Mouse (Mus musculus) embryonic facial prominence, embryonic 13.5 days (tissue): ENCODE measurements at regions not wholly inside any gene's neighbourhood (a gene's known extent, or its start where the extent isn't known, plus 50 kb on each side); places are given as distances from the start of the nearest gene placed in this dataset.

Experiments used
- ATAC-seq: fragments of 200-750 bp; cut with Nextera tagmentation; 2 replicates; pipeline ENCODE4 v1.8.0; 2017; ENCODE audit warnings: low read depth; ENCODE audit not compliant: insufficient number of reproducible peaks, insufficient read depth, low FRiP score, low TSS enrichment
- H3K27ac ChIP-seq: fragments of 300-500 bp; sonication (generic); 2 replicates; pipeline ENCODE4 v1.5.1; 2015; ENCODE audit warnings: moderate library complexity, mild to moderate bottlenecking, inconsistent platforms
- H3K27me3 ChIP-seq: fragments of 300-500 bp; sonication (generic); 2 replicates; pipeline ENCODE4 v1.6.1; 2015; ENCODE audit warnings: mild to moderate bottlenecking, inconsistent platforms
- H3K36me3 ChIP-seq: fragments of 300-500 bp; sonication (generic); 2 replicates; pipeline ENCODE4 v1.6.1; 2015; ENCODE audit warnings: mild to moderate bottlenecking, inconsistent platforms
- H3K4me1 ChIP-seq: fragments of 300-500 bp; sonication (generic); 2 replicates; pipeline ENCODE4 v1.6.1; 2015; ENCODE audit warnings: inconsistent platforms
- H3K4me2 ChIP-seq: fragments of 300-500 bp; sonication (generic); 2 replicates; pipeline ENCODE4 v1.6.1; 2015; ENCODE audit warnings: moderate library complexity, mild to moderate bottlenecking, inconsistent platforms
- H3K4me3 ChIP-seq: fragments of 300-500 bp; sonication (generic); 2 replicates; pipeline ENCODE4 v1.5.1; 2015; ENCODE audit warnings: mild to moderate bottlenecking, inconsistent platforms
- H3K9ac ChIP-seq: fragments of 300-500 bp; sonication (generic); 2 replicates; pipeline ENCODE4 v1.6.1; 2015; ENCODE audit warnings: mild to moderate bottlenecking, inconsistent platforms
- H3K9me3 ChIP-seq: fragments of 300-500 bp; sonication (generic); 2 replicates; pipeline ENCODE4 v1.6.1; 2016; ENCODE audit warnings: inconsistent platforms
- WGBS: fragments of 180-500 bp; shearing (Covaris S2); methylation state at CpG from one replicate; pipeline ENCODE4 v1.1.7; 2015; ENCODE audit warnings: mixed read lengths; 5-methylcytosine and 5-hydroxymethylcytosine counted together

- no peaks in the 10 kb centered on the region for H3K4me1 ChIP-seq
- no peaks in the 10 kb centered on the region for H3K27me3 ChIP-seq
- H3K4me2 ChIP-seq: no peak overlapping the region
- no peak overlapping the region for H3K4me3 ChIP-seq
- 78% methylated on average over 4 of the region's 4 CpGs for WGBS
- H3K36me3 ChIP-seq: no peaks in the 10 kb centered on the region
- ATAC-seq: no peak
- H3K9ac ChIP-seq: no peak overlapping the region
- H3K27ac ChIP-seq: no peak overlapping the region
- H3K9me3 ChIP-seq: no peaks in the 10 kb centered on the region
Observed at GRCm38 (mm10) chr14:66584699-66585098, 575.7 kb upstream of the Gulo start.

DNA sequence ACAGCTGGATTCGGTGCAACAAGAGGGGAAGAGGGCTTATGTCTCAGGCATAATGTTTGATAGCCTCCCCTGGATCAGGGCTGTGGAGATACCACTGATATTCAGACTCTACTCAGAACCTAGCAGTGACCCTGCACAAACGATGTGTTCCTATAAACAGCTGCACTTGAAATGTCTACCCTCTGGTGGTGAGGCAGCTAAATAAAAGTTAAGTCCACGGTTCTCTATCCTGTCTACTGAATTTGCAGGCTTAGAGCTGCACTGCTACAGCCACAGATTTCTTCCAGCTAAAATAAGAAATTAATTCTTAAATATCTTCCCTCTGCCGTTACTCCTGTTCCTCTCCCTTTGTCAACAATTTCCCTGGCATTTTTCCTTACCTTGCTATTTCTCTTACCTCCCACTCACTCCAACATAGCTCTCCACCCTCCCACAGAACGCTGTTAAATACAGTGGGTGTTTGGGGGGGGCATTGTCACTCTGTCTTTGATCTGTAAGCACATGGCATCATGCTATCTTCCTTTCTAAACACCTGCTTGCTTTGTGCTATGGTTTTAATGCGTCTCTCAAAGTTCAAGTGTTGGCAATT lies 571.0 kb upstream of the Gulo start:
- no peak overlapping the region for H3K4me3 ChIP-seq
- WGBS: 75% methylated on average over 6 of the region's 6 CpGs
- no peak overlapping the region for H3K4me2 ChIP-seq
- no peak overlapping the region for H3K27ac ChIP-seq
- H3K9ac ChIP-seq: no peak overlapping the region
- H3K9me3 ChIP-seq: peaks cover 5% of the 10 kb centered on the region; the same call in 1 of the 2 replicates
- no peaks in the 10 kb centered on the region for H3K36me3 ChIP-seq
- H3K4me1 ChIP-seq: no peaks in the 10 kb centered on the region
- ATAC-seq: no peak
- no peaks in the 10 kb centered on the region for H3K27me3 ChIP-seq

- no peak for ATAC-seq
- H3K27me3 ChIP-seq: no peaks in the 10 kb centered on the region
- no peaks in the 10 kb centered on the region for H3K9me3 ChIP-seq
- H3K36me3 ChIP-seq: no peaks in the 10 kb centered on the region
- 78% methylated on average over 10 of the region's 10 CpGs for WGBS
- H3K27ac ChIP-seq: no peak overlapping the region
- no peaks in the 10 kb centered on the region for H3K4me1 ChIP-seq
- no peak overlapping the region for H3K4me2 ChIP-seq
- H3K9ac ChIP-seq: no peak overlapping the region
- no peak overlapping the region for H3K4me3 ChIP-seq
Observed at GRCm38 (mm10) chr14:66566600-66566999, 557.6 kb upstream of the Gulo start.

DNA sequence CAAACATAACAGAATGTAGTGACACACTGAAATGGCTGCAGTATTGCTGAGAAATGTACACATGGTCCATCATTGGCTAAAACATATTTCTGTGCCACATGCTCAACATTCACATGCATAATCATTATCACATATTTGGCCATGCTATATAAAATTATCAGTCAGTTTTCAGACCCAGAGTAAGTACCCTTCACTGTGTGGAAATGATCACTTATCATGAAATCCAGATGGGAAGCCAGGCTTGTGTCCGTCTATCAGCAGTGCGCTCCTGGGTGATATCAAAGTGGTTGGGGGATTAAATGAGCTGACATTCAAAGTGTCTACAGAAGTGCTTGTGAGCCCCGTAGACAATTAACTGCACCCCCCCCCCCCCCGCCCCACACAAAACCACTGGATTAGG lies 553.7 kb upstream of the Gulo start:
- Histone ChIP-seq H3K36me3 (no peaks in the 10 kb centered on the region), H3K9me3 (no peaks in the 10 kb centered on the region), H3K4me2 (no peak overlapping the region), H3K27ac (no peak overlapping the region), H3K9ac (no peak overlapping the region), H3K4me3 (no peak overlapping the region), H3K27me3 (no peaks in the 10 kb centered on the region), H3K4me1 (no peaks in the 10 kb centered on the region)
- ATAC-seq: no peak
- WGBS: 51% methylated on average over 4 of the region's 4 CpGs

GRCm38 (mm10) chr14:66561715-66562114 lies 552.7 kb upstream of the Gulo start:
- H3K36me3 ChIP-seq: no peaks in the 10 kb centered on the region
- H3K4me1 ChIP-seq: no peaks in the 10 kb centered on the region
- 77% methylated on average over 3 of the region's 3 CpGs for WGBS
- H3K9ac ChIP-seq: no peak overlapping the region
- no peaks in the 10 kb centered on the region for H3K9me3 ChIP-seq
- H3K27me3 ChIP-seq: no peaks in the 10 kb centered on the region
- no peak overlapping the region for H3K27ac ChIP-seq
- ATAC-seq: no peak
- H3K4me3 ChIP-seq: no peak overlapping the region
- no peak overlapping the region for H3K4me2 ChIP-seq

- Histone ChIP-seq H3K4me1 (no peaks in the 10 kb centered on the region), H3K9me3 (no peaks in the 10 kb centered on the region), H3K27me3 (no peaks in the 10 kb centered on the region), H3K9ac (no peak overlapping the region), H3K27ac (no peak overlapping the region), H3K4me3 (no peak overlapping the region), H3K4me2 (no peak overlapping the region), H3K36me3 (no peaks in the 10 kb centered on the region)
- ATAC-seq: no peak
- WGBS: 89% methylated on average over 5 of the region's 5 CpGs
Observed at GRCm38 (mm10) chr14:66561042-66561590, 552.1 kb upstream of the Gulo start.

DNA sequence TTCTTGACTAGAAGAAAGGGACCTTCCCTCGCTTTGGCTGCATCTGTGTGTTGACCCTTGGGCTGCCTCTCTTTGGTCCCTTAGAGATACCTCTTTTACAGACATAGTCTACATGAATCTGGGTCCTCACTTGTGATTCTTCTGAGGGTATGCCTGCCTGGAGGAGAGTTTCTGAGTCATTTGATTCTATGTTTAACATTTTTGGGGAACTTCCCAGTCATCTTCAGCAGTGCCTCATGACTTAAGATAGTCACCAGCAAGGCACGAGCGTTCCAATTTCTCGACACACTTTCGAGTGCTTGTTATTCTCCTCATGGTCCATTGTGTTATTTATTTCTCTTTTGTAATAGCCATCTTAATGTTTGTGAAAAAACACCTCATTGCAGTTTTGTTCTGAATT lies 549.4 kb upstream of the Gulo start:
- Histone ChIP-seq H3K27ac (no peak overlapping the region), H3K9me3 (no peaks in the 10 kb centered on the region), H3K4me3 (no peak overlapping the region), H3K9ac (no peak overlapping the region), H3K36me3 (no peaks in the 10 kb centered on the region), H3K4me1 (no peaks in the 10 kb centered on the region), H3K4me2 (no peak overlapping the region), H3K27me3 (no peaks in the 10 kb centered on the region)
- no peak for ATAC-seq
- 91% methylated on average over 5 of the region's 5 CpGs for WGBS

- Histone ChIP-seq H3K4me3 (no peak overlapping the region), H3K9me3 (no peaks in the 10 kb centered on the region), H3K4me1 (no peaks in the 10 kb centered on the region), H3K27me3 (no peaks in the 10 kb centered on the region), H3K9ac (no peak overlapping the region), H3K4me2 (no peak overlapping the region), H3K36me3 (no peaks in the 10 kb centered on the region), H3K27ac (no peak overlapping the region)
- ATAC-seq: no peak
- WGBS: 73% methylated on average over 8 of the region's 8 CpGs
Observed at GRCm38 (mm10) chr14:66557631-66558030, 548.6 kb upstream of the Gulo start.

DNA sequence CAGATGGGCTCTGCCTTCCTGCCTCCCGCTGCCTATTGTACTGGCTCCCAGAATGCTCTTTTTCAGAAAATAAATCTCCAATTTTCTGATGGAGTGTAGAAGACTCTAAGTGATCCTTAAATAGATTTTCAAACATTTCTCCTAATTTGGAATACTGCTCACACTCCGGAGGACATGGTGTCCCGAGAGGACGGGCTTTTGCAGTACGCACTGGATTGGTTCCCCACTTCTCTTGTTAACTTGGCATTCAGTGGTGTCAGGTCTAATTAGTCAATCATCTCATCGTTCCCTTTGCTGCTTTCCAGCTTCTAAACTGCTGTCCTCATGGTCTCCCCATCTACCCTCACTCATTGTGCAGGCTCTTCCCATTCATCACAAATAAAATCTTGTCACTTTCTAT lies 529.5 kb upstream of the Gulo start:
- WGBS: 83% methylated on average over 6 of the region's 6 CpGs
- ATAC-seq: no peak
- Histone ChIP-seq H3K4me3 (no peak overlapping the region), H3K9me3 (no peaks in the 10 kb centered on the region), H3K4me1 (no peaks in the 10 kb centered on the region), H3K27ac (no peak overlapping the region), H3K9ac (no peak overlapping the region), H3K4me2 (no peak overlapping the region), H3K27me3 (no peaks in the 10 kb centered on the region), H3K36me3 (no peaks in the 10 kb centered on the region)

- WGBS: 61% methylated on average over 1 of the region's 1 CpGs
- ATAC-seq: no peak
Observed at GRCm38 (mm10) chr14:66534671-66535070, 525.7 kb upstream of the Gulo start.

GRCm38 (mm10) chr14:66528135-66528534 lies 519.1 kb upstream of the Gulo start:
- Histone ChIP-seq H3K9ac (no peak overlapping the region), H3K9me3 (no peaks in the 10 kb centered on the region)

More at GRCm38 (mm10) chr14:66534671-66535070, 525.7 kb upstream of the Gulo start:
- no peak overlapping the region for H3K4me2 ChIP-seq
- no peaks in the 10 kb centered on the region for H3K27me3 ChIP-seq
- no peaks in the 10 kb centered on the region for H3K9me3 ChIP-seq
- H3K27ac ChIP-seq: no peak overlapping the region
- H3K4me3 ChIP-seq: no peak overlapping the region
- no peaks in the 10 kb centered on the region for H3K36me3 ChIP-seq
- no peak overlapping the region for H3K9ac ChIP-seq
- no peaks in the 10 kb centered on the region for H3K4me1 ChIP-seq

GRCm38 (mm10) chr14:66527061-66527460 lies 518.1 kb upstream of the Gulo start:
- no peak overlapping the region for H3K27ac ChIP-seq
- H3K9ac ChIP-seq: no peak overlapping the region
- no peak overlapping the region for H3K4me2 ChIP-seq
- no peaks in the 10 kb centered on the region for H3K36me3 ChIP-seq
- H3K4me1 ChIP-seq: no peaks in the 10 kb centered on the region
- no peaks in the 10 kb centered on the region for H3K9me3 ChIP-seq
- no peak for ATAC-seq
- no peaks in the 10 kb centered on the region for H3K27me3 ChIP-seq
- H3K4me3 ChIP-seq: no peak overlapping the region
- 69% methylated on average over 6 of the region's 6 CpGs for WGBS

More at GRCm38 (mm10) chr14:66528135-66528534, 519.1 kb upstream of the Gulo start:
- Histone ChIP-seq H3K4me1 (no peaks in the 10 kb centered on the region), H3K4me2 (no peak overlapping the region), H3K36me3 (no peaks in the 10 kb centered on the region), H3K4me3 (no peak overlapping the region), H3K27ac (no peak overlapping the region), H3K27me3 (no peaks in the 10 kb centered on the region)
- WGBS: 24% methylated on average over 5 of the region's 5 CpGs
- ATAC-seq: no peak
